Mouse (Mus musculus) ES-E14 (cell line): ENCODE data around the gene Proser1.

ENCODE experiments used
- CHD2 ChIP-seq: IDR thresholded peaks from 2 replicates; pipeline ENCODE4 v1.6.1; 2014; ENCODE audit warnings: mild to moderate bottlenecking, low read depth, low read length, inconsistent platforms
- MAFK ChIP-seq: IDR thresholded peaks from 2 replicates; pipeline ENCODE4 v1.6.1; 2014; ENCODE audit warnings: mild to moderate bottlenecking, low read depth, low read length, inconsistent platforms; ENCODE audit not compliant: insufficient read depth
- ZC3H11A ChIP-seq: IDR thresholded peaks from 2 replicates; pipeline ENCODE4 v1.6.1; 2012; ENCODE audit warnings: low read depth, mild to moderate bottlenecking, inconsistent platforms, low read length, borderline replicate concordance

GRCm38 (mm10) chr3:53464146-53464698 lies 756 bp downstream of the Proser1 start:
- TF ChIP-seq MAFK (no peak), CHD2 (no peak), ZC3H11A (no peak)
